Mouse (Mus musculus): ENCODE data around the gene Coq6. TPM values are rescaled to one million over a fixed set of nuclear protein-coding genes. Genes with fewer than 3 reads are reported as not detected.

Gene Coq6
- polyA plus RNA-seq, 1 experiment = not detected

DNA sequence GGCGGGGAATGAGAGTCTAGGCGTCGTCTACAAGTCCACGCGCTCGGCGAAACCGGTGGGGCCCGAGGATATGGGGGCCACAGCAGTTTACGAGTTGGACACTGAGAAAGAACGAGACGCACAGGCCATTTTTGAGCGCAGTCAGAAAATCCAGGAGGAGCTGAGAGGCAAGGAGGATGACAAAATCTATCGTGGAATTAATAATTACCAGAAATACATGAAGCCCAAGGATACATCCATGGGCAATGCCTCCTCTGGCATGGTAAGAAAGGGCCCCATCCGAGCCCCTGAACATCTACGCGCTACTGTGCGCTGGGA is 56.1 kb downstream of the Coq6 start:
- 40% methylated on average over 18 of the region's 18 CpGs for WGBS
- TF ChIP-seq POLR2A (IDR thresholded peaks at IDR 0.05; ENCODE audit: insufficient read depth, low read depth, low read length) (no peak), CTCF (IDR thresholded peaks at IDR 0.05; ENCODE audit: insufficient read depth, low read depth, low read length) (no peak)
- peaks cover 8% of the 10 kb centered on the region for H3K4me1 ChIP-seq (ENCODE audit: control insufficient read depth, insufficient read depth, low read length)
- H3K27ac ChIP-seq (ENCODE audit: insufficient read depth, low read depth, low read length) = no peak overlapping the region; the same call in 1 of the 2 replicates
- peak overlapping the region; percentile 62 for H3K4me3 ChIP-seq (ENCODE audit: insufficient read depth, low read depth, low read length)

Other genes starting within 250 kb of the Coq6 start
- gene Dnal1, start 247.3 kb upstream of the Coq6 start, polyA plus RNA-seq (2012; ENCODE audit: insufficient read depth, insufficient read length, low replicate concordance, missing spikeins) = not detected in 2 replicates
- gene Pnma1, start 213.2 kb upstream of the Coq6 start, polyA plus RNA-seq (2012; ENCODE audit: insufficient read depth, insufficient read length, low replicate concordance, missing spikeins) = not detected in 2 replicates
- gene Elmsan1, start 142.8 kb upstream of the Coq6 start, polyA plus RNA-seq (2012; ENCODE audit: insufficient read depth, insufficient read length, low replicate concordance, missing spikeins) = not detected in 2 replicates
- gene Ptgr2, start 76.4 kb upstream of the Coq6 start, polyA plus RNA-seq (2012; ENCODE audit: insufficient read depth, insufficient read length, low replicate concordance, missing spikeins) = not detected in 2 replicates
- not detected in 2 replicates for gene Zfp410, start 44.8 kb upstream of the Coq6 start, polyA plus RNA-seq (2012; ENCODE audit: insufficient read depth, insufficient read length, low replicate concordance, missing spikeins)
- gene Fam161b, start 176 bp downstream of the Coq6 start, polyA plus RNA-seq (2012; ENCODE audit: insufficient read depth, insufficient read length, low replicate concordance, missing spikeins) = not detected in 2 replicates
- not detected in 2 replicates for gene Entpd5, start 47.4 kb downstream of the Coq6 start, polyA plus RNA-seq (2012; ENCODE audit: insufficient read depth, insufficient read length, low replicate concordance, missing spikeins)
- not detected in 2 replicates for gene Bbof1, start 47.4 kb downstream of the Coq6 start, polyA plus RNA-seq (2012; ENCODE audit: insufficient read depth, insufficient read length, low replicate concordance, missing spikeins)
- gene Rnf113a2, start 55.5 kb downstream of the Coq6 start, polyA plus RNA-seq (2012; ENCODE audit: insufficient read depth, insufficient read length, low replicate concordance, missing spikeins) = not detected in 2 replicates
- gene Aldh6a1, start 89.3 kb downstream of the Coq6 start, polyA plus RNA-seq (2012; ENCODE audit: insufficient read depth, insufficient read length, low replicate concordance, missing spikeins) = not detected in 2 replicates
- not detected in 2 replicates for gene Lin52, start 89.8 kb downstream of the Coq6 start, polyA plus RNA-seq (2012; ENCODE audit: insufficient read depth, insufficient read length, low replicate concordance, missing spikeins)
- not detected in 2 replicates for gene Vsx2, start 208.1 kb downstream of the Coq6 start, polyA plus RNA-seq (2012; ENCODE audit: insufficient read depth, insufficient read length, low replicate concordance, missing spikeins)

Data from olfactory bulb, adult 2 months (tissue).